8 mouse cellular contexts compared by ENCODE assay signal in the genomic region with DNA sequence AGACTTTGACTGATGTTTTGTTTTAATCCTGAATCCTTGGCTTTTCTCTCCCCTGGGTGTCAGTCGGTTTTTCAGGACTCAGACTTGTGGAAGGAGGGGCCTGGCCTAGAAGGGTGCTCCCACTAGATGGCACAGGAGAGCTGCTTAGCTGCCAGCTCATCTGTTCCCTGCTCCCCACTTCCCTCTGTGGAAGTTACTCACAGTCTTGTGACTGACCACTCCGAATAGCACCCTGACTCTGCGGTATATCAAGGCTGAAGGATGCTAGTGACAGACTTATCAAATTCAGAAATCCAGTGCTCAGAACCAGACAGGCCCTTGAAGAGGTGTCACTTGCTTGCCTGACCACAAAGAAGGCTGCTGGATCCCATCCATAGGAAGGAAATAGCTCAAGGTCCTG. TPM values are rescaled to one million over a fixed set of nuclear protein-coding genes. Genes with fewer than 3 reads are reported as not detected.
DNase-seq lines count a peak whose midpoint lies in the region; ATAC-seq and TF ChIP-seq lines count a peak whose summit lies in the region.

No protein-coding gene starts in this region.

- H3ac ChIP-seq in myocyte (ENCODE audit: control insufficient read depth, insufficient read length) = no peak overlapping the region

- H3K4me3 ChIP-seq in embryonic facial prominence, embryonic 15.5 days (replicated peaks) = no peak overlapping the region
- H3K4me3 ChIP-seq in heart, embryonic 12.5 days = no peak overlapping the region
- H3K4me3 ChIP-seq in kidney, embryonic 15.5 days (replicated peaks) = no peak overlapping the region
- H3K4me3 ChIP-seq in limb, embryonic 15.5 days = no peak overlapping the region
- H3K4me3 ChIP-seq in myocyte = no peak overlapping the region
- no peak overlapping the region for H3K4me3 ChIP-seq in stomach, embryonic 15.5 days (replicated peaks)

- H3K79me2 ChIP-seq in myocyte (ENCODE audit: control insufficient read depth, insufficient read depth) = no peaks in the 10 kb centered on the region

- WGBS in embryonic facial prominence, embryonic 15.5 days = 23% methylated on average over 3 of the region's 3 CpGs
- WGBS in heart, embryonic 12.5 days = 8% methylated on average over 3 of the region's 3 CpGs
- WGBS in kidney, embryonic 15.5 days = 20% methylated on average over 3 of the region's 3 CpGs
- 21% methylated on average over 3 of the region's 3 CpGs for WGBS in limb, embryonic 15.5 days
- WGBS in stomach, embryonic 15.5 days = 16% methylated on average over 3 of the region's 3 CpGs

- no peak overlapping the region for H3K9ac ChIP-seq in embryonic facial prominence, embryonic 15.5 days
- H3K9ac ChIP-seq in heart, embryonic 12.5 days = no peak overlapping the region
- H3K9ac ChIP-seq in kidney, embryonic 15.5 days = no peak overlapping the region
- no peak overlapping the region for H3K9ac ChIP-seq in limb, embryonic 15.5 days
- H3K9ac ChIP-seq in stomach, embryonic 15.5 days = no peak overlapping the region; the same call in 1 of the 2 replicates

- no peak overlapping the region for H3K4me2 ChIP-seq in embryonic facial prominence, embryonic 15.5 days (replicated peaks)
- H3K4me2 ChIP-seq in heart, embryonic 12.5 days = no peak overlapping the region
- no peak overlapping the region for H3K4me2 ChIP-seq in kidney, embryonic 15.5 days
- H3K4me2 ChIP-seq in limb, embryonic 15.5 days = no peak overlapping the region
- H3K4me2 ChIP-seq in myocyte (ENCODE audit: low read depth) = peak overlapping the region; percentile 51
- H3K4me2 ChIP-seq in stomach, embryonic 15.5 days = no peak overlapping the region

- ATAC-seq in embryonic facial prominence, embryonic 15.5 days (ENCODE audit: insufficient number of reproducible peaks, low FRiP score, low TSS enrichment, low read depth) = peak; percentile 55
- peak; percentile 58 for ATAC-seq in heart, embryonic 12.5 days (ENCODE audit: insufficient number of reproducible peaks, low FRiP score)
- peak; percentile 83; the same call in 1 of the 2 replicates for ATAC-seq in kidney, embryonic 15.5 days (replicated peaks; ENCODE audit: low FRiP score)
- ATAC-seq in limb, embryonic 15.5 days (ENCODE audit: insufficient number of reproducible peaks, low FRiP score, low TSS enrichment, low read depth) = no peak
- peak; percentile 56; the same call in 1 of the 2 replicates for ATAC-seq in stomach, embryonic 15.5 days (ENCODE audit: insufficient read depth, low FRiP score, low read depth)

- H3K36me3 ChIP-seq in embryonic facial prominence, embryonic 15.5 days = peaks cover 7% of the 10 kb centered on the region; the same call in 1 of the 2 replicates
- peaks cover 11% of the 10 kb centered on the region; the same call in 1 of the 2 replicates for H3K36me3 ChIP-seq in heart, embryonic 12.5 days
- H3K36me3 ChIP-seq in kidney, embryonic 15.5 days = peaks cover 51% of the 10 kb centered on the region
- H3K36me3 ChIP-seq in limb, embryonic 15.5 days = peaks cover 26% of the 10 kb centered on the region
- H3K36me3 ChIP-seq in myocyte (ENCODE audit: control insufficient read depth, insufficient read depth) = no peaks in the 10 kb centered on the region
- H3K36me3 ChIP-seq in stomach, embryonic 15.5 days = 0 out of 2 replicates have a peak, but pooled peaks cover 3% of the 10 kb centered on the region

- H3K9me3 ChIP-seq in embryonic facial prominence, embryonic 15.5 days (replicated peaks) = no peaks in the 10 kb centered on the region
- no peaks in the 10 kb centered on the region for H3K9me3 ChIP-seq in heart, embryonic 12.5 days (replicated peaks)
- no peaks in the 10 kb centered on the region for H3K9me3 ChIP-seq in kidney, embryonic 15.5 days (replicated peaks)
- H3K9me3 ChIP-seq in limb, embryonic 15.5 days = no peaks in the 10 kb centered on the region
- no peaks in the 10 kb centered on the region for H3K9me3 ChIP-seq in stomach, embryonic 15.5 days

- H3K4me1 ChIP-seq in embryonic facial prominence, embryonic 15.5 days = peaks cover 27% of the 10 kb centered on the region
- peaks cover 34% of the 10 kb centered on the region for H3K4me1 ChIP-seq in heart, embryonic 12.5 days (replicated peaks)
- peaks cover 11% of the 10 kb centered on the region for H3K4me1 ChIP-seq in kidney, embryonic 15.5 days
- peaks cover 12% of the 10 kb centered on the region; the same call in 1 of the 2 replicates for H3K4me1 ChIP-seq in limb, embryonic 15.5 days
- H3K4me1 ChIP-seq in stomach, embryonic 15.5 days = 0 out of 2 replicates have a peak, but pooled peaks cover 5% of the 10 kb centered on the region

- DNase-seq in spleen, adult 18-20 months = peak; percentile 33 to 63
- no peak for DNase-seq in spleen, adult 12 weeks (ENCODE audit: low spot score)

- peak overlapping the region; percentile 48; the same call in 1 of the 2 replicates for H3K27ac ChIP-seq in embryonic facial prominence, embryonic 15.5 days (replicated peaks)
- peak overlapping the region; percentile 26; the same call in 1 of the 2 replicates for H3K27ac ChIP-seq in heart, embryonic 12.5 days (ENCODE audit: poor library complexity, severe bottlenecking)
- H3K27ac ChIP-seq in kidney, embryonic 15.5 days = peak overlapping the region; percentile 37
- H3K27ac ChIP-seq in limb, embryonic 15.5 days = peak overlapping the region; percentile 17; the same call in 1 of the 2 replicates
- peak overlapping the region; percentile 31; the same call in 1 of the 2 replicates for H3K27ac ChIP-seq in stomach, embryonic 15.5 days

- TF ChIP-seq POLR2A in myocyte (IDR thresholded peaks at IDR 0.05; ENCODE audit: insufficient read length, low read depth) = no peak

- H3K27me3 ChIP-seq in embryonic facial prominence, embryonic 15.5 days = no peaks in the 10 kb centered on the region
- no peaks in the 10 kb centered on the region for H3K27me3 ChIP-seq in heart, embryonic 12.5 days (replicated peaks)
- H3K27me3 ChIP-seq in kidney, embryonic 15.5 days = no peaks in the 10 kb centered on the region
- no peaks in the 10 kb centered on the region for H3K27me3 ChIP-seq in limb, embryonic 15.5 days
- no peaks in the 10 kb centered on the region for H3K27me3 ChIP-seq in myocyte (ENCODE audit: control insufficient read depth, insufficient read depth, insufficient read length)
- no peaks in the 10 kb centered on the region for H3K27me3 ChIP-seq in stomach, embryonic 15.5 days (replicated peaks)

TF ChIP-seq in myocyte, 11 proteins besides CTCF, POLR2A, EP300 and RAD21:
- no peak for TF ChIP-seq REST (IDR thresholded peaks at IDR 0.05; ENCODE audit: insufficient read depth, insufficient read length)
- TF ChIP-seq CEBPB (IDR thresholded peaks at IDR 0.05; ENCODE audit: insufficient read depth, poor library complexity, severe bottlenecking) = no peak
- TF ChIP-seq MYOD1 (IDR thresholded peaks at IDR 0.05; ENCODE audit: control insufficient read depth in 1 of 3, insufficient read length in 2 of 3, low read depth in 2 of 3) = peak in 1 of 3 experiments; percentile 32
- TF ChIP-seq TCF3 (IDR thresholded peaks at IDR 0.05; ENCODE audit: insufficient read length, low read depth) = no peak
- TF ChIP-seq MAX (IDR thresholded peaks at IDR 0.05; ENCODE audit: low read depth) = no peak
- TF ChIP-seq MYOG (IDR thresholded peaks at IDR 0.05; ENCODE audit: control insufficient read depth in 1 of 3, insufficient read depth in 1 of 3, insufficient read length in 2 of 3, low read depth in 2 of 3) = no peak
- TF ChIP-seq TCF12 (IDR thresholded peaks at IDR 0.05; ENCODE audit: insufficient read depth, poor library complexity, severe bottlenecking) = no peak
- TF ChIP-seq USF1 (IDR thresholded peaks at IDR 0.05; ENCODE audit: low read depth) = no peak

RNA-seq across cellular contexts. Expression of a gene that starts 30.5 kb away (rescaled TPM):
- 0.12 and 0.53 TPM in 2 replicates for polyA plus RNA-seq in embryonic facial prominence, embryonic 15.5 days (2015; fragmentation: Nextera tagmentation; extraction: Ambion mirVana)
- 0.13 TPM in 1 of 2 replicates, not detected in the other for polyA plus RNA-seq in heart, embryonic 12.5 days (2016; fragmentation: Nextera tagmentation; extraction: Ambion mirVana)
- 0.10 and 0.14 TPM in 2 replicates for polyA plus RNA-seq in kidney, embryonic 15.5 days (2015; fragmentation: Nextera tagmentation; extraction: Ambion mirVana)
- polyA plus RNA-seq in limb, embryonic 15.5 days (2015; fragmentation: Nextera tagmentation; extraction: Ambion mirVana) = 0.12 and 0.16 TPM in 2 replicates
- polyA plus RNA-seq in myocyte (2012; fragmentation: generic; extraction: Trizol) = 0.19 TPM
- polyA plus RNA-seq in stomach, embryonic 15.5 days (2015; fragmentation: Nextera tagmentation; extraction: Ambion mirVana) = 0.15 and 0.31 TPM in 2 replicates

RNA-seq across cellular contexts. Expression of a gene that starts 43.7 kb away (rescaled TPM):
- not detected in 2 replicates for polyA plus RNA-seq in embryonic facial prominence, embryonic 15.5 days (2015; fragmentation: Nextera tagmentation; extraction: Ambion mirVana)
- not detected in 2 replicates for polyA plus RNA-seq in heart, embryonic 12.5 days (2016; fragmentation: Nextera tagmentation; extraction: Ambion mirVana)
- polyA plus RNA-seq in kidney, embryonic 15.5 days (2015; fragmentation: Nextera tagmentation; extraction: Ambion mirVana) = not detected in 2 replicates
- not detected in 2 replicates for polyA plus RNA-seq in limb, embryonic 15.5 days (2015; fragmentation: Nextera tagmentation; extraction: Ambion mirVana)
- polyA plus RNA-seq in myocyte (2012; fragmentation: generic; extraction: Trizol) = not detected
- not detected in 2 replicates for polyA plus RNA-seq in stomach, embryonic 15.5 days (2015; fragmentation: Nextera tagmentation; extraction: Ambion mirVana)

RNA-seq across cellular contexts. Expression of a gene that starts 47.8 kb away (rescaled TPM):
- 23.2 and 25.0 TPM in 2 replicates for polyA plus RNA-seq in embryonic facial prominence, embryonic 15.5 days (2015; fragmentation: Nextera tagmentation; extraction: Ambion mirVana)
- polyA plus RNA-seq in heart, embryonic 12.5 days (2016; fragmentation: Nextera tagmentation; extraction: Ambion mirVana) = 22.7 and 24.5 TPM in 2 replicates
- 32.0 and 36.9 TPM in 2 replicates for polyA plus RNA-seq in kidney, embryonic 15.5 days (2015; fragmentation: Nextera tagmentation; extraction: Ambion mirVana)
- polyA plus RNA-seq in limb, embryonic 15.5 days (2015; fragmentation: Nextera tagmentation; extraction: Ambion mirVana) = 19.6 and 23.4 TPM in 2 replicates
- 21.4 TPM for polyA plus RNA-seq in myocyte (2012; fragmentation: generic; extraction: Trizol)
- 18.8 and 18.9 TPM in 2 replicates for polyA plus RNA-seq in stomach, embryonic 15.5 days (2015; fragmentation: Nextera tagmentation; extraction: Ambion mirVana)

RNA-seq across cellular contexts. Expression of a gene that starts 47.9 kb away (rescaled TPM):
- polyA plus RNA-seq in embryonic facial prominence, embryonic 15.5 days (2015; fragmentation: Nextera tagmentation; extraction: Ambion mirVana) = 18.4 and 18.5 TPM in 2 replicates
- 11.0 and 14.2 TPM in 2 replicates for polyA plus RNA-seq in heart, embryonic 12.5 days (2016; fragmentation: Nextera tagmentation; extraction: Ambion mirVana)
- 21.3 and 21.7 TPM in 2 replicates for polyA plus RNA-seq in kidney, embryonic 15.5 days (2015; fragmentation: Nextera tagmentation; extraction: Ambion mirVana)
- polyA plus RNA-seq in limb, embryonic 15.5 days (2015; fragmentation: Nextera tagmentation; extraction: Ambion mirVana) = 16.7 and 18.6 TPM in 2 replicates
- 0.56 TPM for polyA plus RNA-seq in myocyte (2012; fragmentation: generic; extraction: Trizol)
- polyA plus RNA-seq in stomach, embryonic 15.5 days (2015; fragmentation: Nextera tagmentation; extraction: Ambion mirVana) = 15.4 and 19.4 TPM in 2 replicates
